Mouse (Mus musculus) heart, postnatal 0 days (tissue): ENCODE measurements around the gene Lrrc74b. TPM values are rescaled to one million over a fixed set of nuclear protein-coding genes. Genes with fewer than 3 reads are reported as not detected.

Source experiments
- ATAC-seq: fragments of 200-750 bp; cut with Nextera tagmentation; 2 replicates; pipeline ENCODE4 v1.8.0; 2017; ENCODE audit warnings: low read depth, moderate number of reproducible peaks, moderate library complexity; ENCODE audit not compliant: insufficient read depth
- DNase-seq: peaks from one replicate; pipeline ENCODE4 v3.0.0-alpha.2; 2016; ENCODE audit warnings: low spot score
- H3K27ac ChIP-seq: fragments of 300-500 bp; sonication (generic); 2 replicates; pipeline ENCODE4 v1.5.1; 2014; ENCODE audit warnings: low read depth, mild to moderate bottlenecking
- H3K27me3 ChIP-seq: fragments of 300-500 bp; sonication (generic); 2 replicates; pipeline ENCODE4 v1.6.1; 2014; ENCODE audit warnings: low read length, mixed read lengths; ENCODE audit not compliant: control insufficient read depth, insufficient read depth
- H3K36me3 ChIP-seq: fragments of 300-500 bp; sonication (generic); replicated peaks from 2 replicates; pipeline ENCODE4 v1.6.1; 2014; ENCODE audit warnings: low read length, mixed read lengths; ENCODE audit not compliant: control insufficient read depth, insufficient read depth
- H3K4me1 ChIP-seq: fragments of 300-500 bp; sonication (generic); 2 replicates; pipeline ENCODE4 v1.6.1; 2014; ENCODE audit warnings: antibody characterized with exemption; ENCODE audit not compliant: control insufficient read depth, insufficient read depth
- H3K4me2 ChIP-seq: fragments of 300-500 bp; sonication (generic); 2 replicates; pipeline ENCODE4 v1.6.1; 2014; ENCODE audit warnings: low read depth, mild to moderate bottlenecking, low read length, moderate library complexity
- H3K4me3 ChIP-seq: fragments of 300-500 bp; sonication (generic); 2 replicates; pipeline ENCODE4 v1.5.1; 2014; ENCODE audit warnings: low read depth, low read length
- H3K9ac ChIP-seq: fragments of 300-500 bp; sonication (generic); replicated peaks from 2 replicates; pipeline ENCODE4 v1.6.1; 2014; ENCODE audit warnings: low read depth, low read length, mixed read lengths
- H3K9me3 ChIP-seq: fragments of 300-500 bp; sonication (generic); replicated peaks from 2 replicates; pipeline ENCODE4 v1.6.1; 2016; ENCODE audit warnings: low read length; ENCODE audit not compliant: control insufficient read depth
- CTCF ChIP-seq: IDR thresholded peaks from 2 replicates; pipeline ENCODE4 v1.5.1; 2016; ENCODE audit warnings: antibody characterized with exemption, control low read depth, low read depth
- EP300 ChIP-seq: IDR thresholded peaks from 2 replicates; pipeline ENCODE4 v1.6.1; 2016; ENCODE audit warnings: antibody characterized with exemption, low read depth
- WGBS: fragments of 180-500 bp; shearing (Covaris S2); extraction: QIAGEN DNeasy Blood & Tissue Kit; methylation state at CpG from one replicate; pipeline ENCODE4 v1.1.7; 2014; 5-methylcytosine and 5-hydroxymethylcytosine counted together
- polyA plus RNA-seq: library from polyadenylated mRNA; unstranded; fragments of >200 nt; fragmentation: Nextera tagmentation; extraction: Ambion mirVana; gene quantifications from 2 replicates; pipeline ENCODE4 v1.2.1, GENCODE M21; 2015
- total RNA-seq: library from RNA; depleted of rRNA; stranded (reverse); fragments of >200 nt; gene quantifications from 2 replicates; pipeline ENCODE4 v1.2.3, GENCODE M21; 2014; ENCODE audit warnings: low replicate concordance

Gene Lrrc74b
- total and polyA plus RNA-seq, 2 experiments from 2014 or later, result 0.10 TPM; not detected in 1

- Histone ChIP-seq H3K9ac (0 out of 2 replicates have a peak overlapping the region, but pooled peaks have one; percentile 5), H3K4me1 (peaks cover 21% of the 10 kb centered on the region), H3K27me3 (no peaks in the 10 kb centered on the region), H3K27ac (peak overlapping the region; percentile 28; the same call in 1 of the 2 replicates), H3K4me3 (peak overlapping the region; percentile 10), H3K4me2 (peak overlapping the region; percentile 49), H3K9me3 (no peaks in the 10 kb centered on the region), H3K36me3 (no peaks in the 10 kb centered on the region)
- ATAC-seq, result peak; percentile 70
- DNase-seq, result peak; percentile 69
- 8% methylated on average over 18 of the region's 18 CpGs for WGBS
- no peak for TF ChIP-seq EP300
- no peak for TF ChIP-seq CTCF
These were observed 6.9 kb downstream of the Lrrc74b start for GRCm38 (mm10) chr16:17553910-17554685.

- Histone ChIP-seq H3K36me3 (no peaks in the 10 kb centered on the region), H3K27me3 (no peaks in the 10 kb centered on the region), H3K4me1 (peaks cover 17% of the 10 kb centered on the region), H3K4me2 (no peak overlapping the region), H3K27ac (no peak overlapping the region), H3K9ac (no peak overlapping the region), H3K4me3 (no peak overlapping the region), H3K9me3 (no peaks in the 10 kb centered on the region)
- DNase-seq (no peak), ATAC-seq (no peak)
- TF ChIP-seq EP300 (no peak), CTCF (no peak)
- 69% methylated on average over 7 of the region's 7 CpGs for WGBS
These were observed 8.2 kb downstream of the Lrrc74b start for GRCm38 (mm10) chr16:17552837-17553236.

GRCm38 (mm10) chr16:17542632-17543031 is 18.4 kb downstream of the Lrrc74b start:
- no peak overlapping the region for H3K4me3 ChIP-seq
- no peak for ATAC-seq
- DNase-seq, result no peak
- no peaks in the 10 kb centered on the region for H3K36me3 ChIP-seq
- H3K9ac ChIP-seq, result no peak overlapping the region
- no peaks in the 10 kb centered on the region for H3K9me3 ChIP-seq
- no peaks in the 10 kb centered on the region for H3K4me1 ChIP-seq
- no peak overlapping the region for H3K4me2 ChIP-seq
- H3K27ac ChIP-seq, result no peak overlapping the region
- TF ChIP-seq EP300 (no peak), CTCF (no peak)
- H3K27me3 ChIP-seq, result 0 out of 2 replicates have a peak, but pooled peaks cover 8% of the 10 kb centered on the region
- 64% methylated on average over 2 of the region's 2 CpGs for WGBS

- H3K9me3 ChIP-seq, result no peaks in the 10 kb centered on the region
- no peak for TF ChIP-seq CTCF
- no peak for TF ChIP-seq EP300
- ATAC-seq, result no peak
- H3K4me3 ChIP-seq, result no peak overlapping the region
- no peak overlapping the region for H3K4me2 ChIP-seq
- H3K4me1 ChIP-seq, result peaks cover 2% of the 10 kb centered on the region; the same call in 1 of the 2 replicates
- H3K9ac ChIP-seq, result no peak overlapping the region
- DNase-seq, result no peak
- H3K36me3 ChIP-seq, result no peaks in the 10 kb centered on the region
- WGBS, result 82% methylated on average over 3 of the region's 3 CpGs
- H3K27me3 ChIP-seq, result 0 out of 2 replicates have a peak, but pooled peaks cover 8% of the 10 kb centered on the region
- H3K27ac ChIP-seq, result no peak overlapping the region
These were observed 24.5 kb downstream of the Lrrc74b start for GRCm38 (mm10) chr16:17536584-17536983.

GRCm38 (mm10) chr16:17532676-17533329 is 28.2 kb downstream of the Lrrc74b start:
- Histone ChIP-seq H3K36me3 (peaks cover 9% of the 10 kb centered on the region), H3K4me1 (peaks cover 12% of the 10 kb centered on the region), H3K9me3 (no peaks in the 10 kb centered on the region), H3K9ac (no peak overlapping the region), H3K27ac (no peak overlapping the region), H3K4me2 (no peak overlapping the region), H3K27me3 (no peaks in the 10 kb centered on the region), H3K4me3 (no peak overlapping the region)
- no peak for TF ChIP-seq EP300
- TF ChIP-seq CTCF, result no peak
- ATAC-seq (no peak), DNase-seq (no peak)
- WGBS, result 61% methylated on average over 14 of the region's 14 CpGs
